ENCODE assay signal across 28 mouse cellular contexts in genomic region chr16:13127566-13127965, GRCm38 (mm10). TPM values are rescaled to one million over a fixed set of nuclear protein-coding genes. Genes with fewer than 3 reads are reported as not detected.
DNase-seq lines count a peak whose midpoint lies in the region; ATAC-seq and TF ChIP-seq lines count a peak whose summit lies in the region.
"Had no signal": no experiment of that assay in that cellular context is flagged by ENCODE, and none has a peak within 500 bp of the region (broad histone marks: within the 10 kb centered on the region; RNA-seq: fewer than 3 reads in every experiment).

No protein-coding gene starts in this region.

- no peak for TF ChIP-seq CTCF in testis, adult 2 months (IDR thresholded peaks at IDR 0.05; ENCODE audit: control insufficient read depth, insufficient read depth, insufficient replicate concordance, low read depth, low read length)

- H3K27me3 ChIP-seq in testis, adult 2 months (ENCODE audit: control insufficient read depth, insufficient read depth, low read length), result no peaks in the 10 kb centered on the region
- H3K27me3 ChIP-seq: CH12.LX; embryonic facial prominence, embryonic 13.5 days; embryonic facial prominence, embryonic 15.5 days; forebrain, embryonic 12.5 days; Patski had no signal

- no peak for ATAC-seq in granulocyte monocyte progenitor cell, adult 5-6 weeks (replicated peaks; ENCODE audit: poor library complexity, severe bottlenecking)
- ATAC-seq: activated CD4-positive, CD25-positive, alpha-beta regulatory T cell, adult 4 months; CD4-positive, CD25-positive, alpha-beta regulatory T cell, adult 4 months; forebrain, embryonic 14.5 days; forebrain, embryonic 16.5 days; Patski had no signal

- H3K36me3 ChIP-seq in testis, adult 2 months (ENCODE audit: control insufficient read depth, insufficient read depth, low read length), result peaks cover 7% of the 10 kb centered on the region

- peaks cover 2% of the 10 kb centered on the region; the same call in 1 of the 2 replicates for H3K4me1 ChIP-seq in testis, adult 2 months (ENCODE audit: control insufficient read depth, insufficient read depth, low read length)
- H3K4me1 ChIP-seq: embryonic facial prominence, embryonic 13.5 days; embryonic facial prominence, embryonic 15.5 days; forebrain, embryonic 10.5 days; forebrain, embryonic 12.5 days had no signal

- TF ChIP-seq POLR2A in testis, adult 2 months (IDR thresholded peaks at IDR 0.05; ENCODE audit: control insufficient read depth, low read depth, low read length), result no peak

- DNase-seq in testis, postnatal 10 days (ENCODE audit: low spot score), result no peak
- DNase-seq in R1 (ENCODE audit: low read depth, low spot score), result peak; percentile 50
- DNase-seq in brain, adult 2 months (ENCODE audit: low read depth, low spot score), result peak; percentile 11
- DNase-seq in kidney, postnatal 36 days, result no peak
- DNase-seq: adrenal gland, adult 8-10 months; adrenal gland, postnatal 14 days; adrenal gland, postnatal 36 days; B cell, adult 2 months; cerebellum, adult 11 months; cerebellum, adult 18-20 months; cerebellum, adult 8-10 months; cerebellum, adult 9-11 months; cerebellum, postnatal 14 days; cerebellum, postnatal 36 days; embryo, embryonic 11 days had no signal

- H3K4me3 ChIP-seq in testis, adult 2 months (ENCODE audit: control insufficient read depth, low read depth, low read length), result peak overlapping the region; percentile 75
- H3K4me3 ChIP-seq: embryonic facial prominence, embryonic 13.5 days; embryonic facial prominence, embryonic 15.5 days; erythroblast, embryonic 14.5 days; forebrain, embryonic 10.5 days; forebrain, embryonic 12.5 days had no signal

- H3K27ac ChIP-seq in testis, adult 2 months (ENCODE audit: control insufficient read depth, insufficient read depth, low read depth, low read length), result no peak overlapping the region; the same call in 1 of the 2 replicates
- H3K27ac ChIP-seq: embryonic facial prominence, embryonic 13.5 days; embryonic facial prominence, embryonic 15.5 days; forebrain, embryonic 10.5 days; forebrain, embryonic 12.5 days had no signal

RNA-seq across cellular contexts. Expression of gene Ercc4, which starts 18.1 kb away (rescaled TPM):
- polyA plus RNA-seq in testis, adult 2 months (2012; rRNA removed), result 30.7 and 33.8 TPM in 2 replicates
- 14.1 and 16.6 TPM in 2 replicates for total RNA-seq in granulocyte monocyte progenitor cell, adult 5-6 weeks (2014; fragmentation: Nextera tagmentation)
- total RNA-seq in granulocyte monocyte progenitor cell, adult 5-6 weeks (2017), result 8.0 and 9.3 TPM in 2 replicates

Comparison
In these comparisons a context has a peak if more than half of its experiments do, and no peak if none do; other contexts are left out.
1. DNase-seq: peak in R1 (single experiment) and brain, adult 2 months (single experiment); none in testis, postnatal 10 days (single experiment) and kidney, postnatal 36 days (0 of 2).